Mouse (Mus musculus) hindbrain, embryonic 16.5 days (tissue): Measurements from ENCODE around the gene Elovl7. TPM values are rescaled to one million over a fixed set of nuclear protein-coding genes. Genes with fewer than 3 reads are reported as not detected.
A peak's percentile ranks its signal among the peaks of the same experiment; 100 is the strongest.

ENCODE experiments used
- ATAC-seq: fragments of 200-750 bp; cut with Nextera tagmentation; 2 replicates; pipeline ENCODE4 v1.8.0; 2017; ENCODE audit warnings: moderate TSS enrichment, moderate library complexity
- H3K27ac ChIP-seq: fragments of 300-500 bp; sonication (generic); 2 replicates; pipeline ENCODE4 v1.5.1; 2014; ENCODE audit warnings: low read depth, mild to moderate bottlenecking, control low read depth, low read length, moderate library complexity
- H3K27me3 ChIP-seq: fragments of 300-500 bp; sonication (generic); replicated peaks from 2 replicates; pipeline ENCODE4 v1.6.1; 2014; ENCODE audit warnings: low read length; ENCODE audit not compliant: control insufficient read depth, insufficient read depth
- H3K36me3 ChIP-seq: fragments of 300-500 bp; sonication (generic); 2 replicates; pipeline ENCODE4 v1.6.1; 2014; ENCODE audit warnings: mild to moderate bottlenecking, low read length, moderate library complexity, mixed read lengths; ENCODE audit not compliant: control insufficient read depth, insufficient read depth
- H3K4me1 ChIP-seq: fragments of 300-500 bp; sonication (generic); 2 replicates; pipeline ENCODE4 v1.6.1; 2014; ENCODE audit warnings: low read depth, low read length; ENCODE audit not compliant: control insufficient read depth, insufficient read depth
- H3K4me2 ChIP-seq: fragments of 300-500 bp; sonication (generic); 2 replicates; pipeline ENCODE4 v1.6.1; 2014; ENCODE audit warnings: mild to moderate bottlenecking, low read length, control low read depth, moderate library complexity
- H3K4me3 ChIP-seq: fragments of 300-500 bp; sonication (generic); 2 replicates; pipeline ENCODE4 v1.5.1; 2014; ENCODE audit warnings: mild to moderate bottlenecking, low read length, control low read depth, moderate library complexity
- H3K9ac ChIP-seq: fragments of 300-500 bp; sonication (generic); 2 replicates; pipeline ENCODE4 v1.6.1; 2014; ENCODE audit warnings: low read depth, mild to moderate bottlenecking, control low read depth, low read length, moderate library complexity
- H3K9me3 ChIP-seq: fragments of 300-500 bp; sonication (generic); 2 replicates; pipeline ENCODE4 v1.6.1; 2014; ENCODE audit warnings: mild to moderate bottlenecking, low read length, moderate library complexity; ENCODE audit not compliant: control insufficient read depth
- WGBS: fragments of 180-500 bp; shearing (Covaris S2); extraction: QIAGEN DNeasy Blood & Tissue Kit; methylation state at CpG from one replicate; pipeline ENCODE4 v1.1.7; 2014; 5-methylcytosine and 5-hydroxymethylcytosine counted together
- polyA plus RNA-seq: library from polyadenylated mRNA; unstranded; fragments of >200 nt; fragmentation: Nextera tagmentation; extraction: Ambion mirVana; gene quantifications from 2 replicates; pipeline ENCODE4 v1.2.1, GENCODE M21; 2015

The Elovl7 gene
- polyA plus RNA-seq, 1 experiment from 2014 or later, result 5.0 TPM

DNA sequence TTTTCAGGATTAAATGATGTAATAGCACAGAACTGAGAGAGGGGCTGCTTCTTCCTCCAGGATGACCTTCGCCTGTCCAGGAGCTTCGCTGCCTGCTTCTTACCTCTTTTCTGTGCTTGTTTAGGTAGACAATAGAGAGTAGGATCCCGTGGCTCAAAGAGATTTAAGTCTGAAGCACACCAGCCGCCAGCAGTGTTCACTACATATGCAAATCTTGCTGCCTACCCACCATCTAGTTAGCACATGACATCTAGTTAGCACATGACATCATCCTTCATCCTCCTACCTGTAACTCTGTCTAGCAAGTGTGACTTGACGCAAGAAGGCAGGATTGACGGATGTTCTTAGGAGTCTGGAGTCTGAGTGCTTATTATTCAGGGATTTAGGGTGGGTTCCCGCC lies 5.6 kb downstream of the Elovl7 start:
- peaks cover 4% of the 10 kb centered on the region for H3K4me1 ChIP-seq
- peaks cover 9% of the 10 kb centered on the region for H3K27me3 ChIP-seq
- H3K4me3 ChIP-seq, result no peak overlapping the region
- no peak overlapping the region for H3K27ac ChIP-seq
- no peaks in the 10 kb centered on the region for H3K9me3 ChIP-seq
- no peak overlapping the region for H3K9ac ChIP-seq
- no peak for ATAC-seq
- WGBS, result 69% methylated on average over 7 of the region's 7 CpGs
- no peak overlapping the region for H3K4me2 ChIP-seq
- H3K36me3 ChIP-seq, result no peaks in the 10 kb centered on the region

- Histone ChIP-seq H3K27me3 (no peaks in the 10 kb centered on the region), H3K4me3 (no peak overlapping the region), H3K4me2 (no peak overlapping the region), H3K9ac (no peak overlapping the region), H3K27ac (no peak overlapping the region), H3K4me1 (no peaks in the 10 kb centered on the region), H3K9me3 (no peaks in the 10 kb centered on the region), H3K36me3 (no peaks in the 10 kb centered on the region)
- WGBS, result 81% methylated on average over 3 of the region's 3 CpGs
- ATAC-seq, result no peak
Observed at GRCm38 (mm10) chr13:108229191-108229590, 15.0 kb downstream of the Elovl7 start.

DNA sequence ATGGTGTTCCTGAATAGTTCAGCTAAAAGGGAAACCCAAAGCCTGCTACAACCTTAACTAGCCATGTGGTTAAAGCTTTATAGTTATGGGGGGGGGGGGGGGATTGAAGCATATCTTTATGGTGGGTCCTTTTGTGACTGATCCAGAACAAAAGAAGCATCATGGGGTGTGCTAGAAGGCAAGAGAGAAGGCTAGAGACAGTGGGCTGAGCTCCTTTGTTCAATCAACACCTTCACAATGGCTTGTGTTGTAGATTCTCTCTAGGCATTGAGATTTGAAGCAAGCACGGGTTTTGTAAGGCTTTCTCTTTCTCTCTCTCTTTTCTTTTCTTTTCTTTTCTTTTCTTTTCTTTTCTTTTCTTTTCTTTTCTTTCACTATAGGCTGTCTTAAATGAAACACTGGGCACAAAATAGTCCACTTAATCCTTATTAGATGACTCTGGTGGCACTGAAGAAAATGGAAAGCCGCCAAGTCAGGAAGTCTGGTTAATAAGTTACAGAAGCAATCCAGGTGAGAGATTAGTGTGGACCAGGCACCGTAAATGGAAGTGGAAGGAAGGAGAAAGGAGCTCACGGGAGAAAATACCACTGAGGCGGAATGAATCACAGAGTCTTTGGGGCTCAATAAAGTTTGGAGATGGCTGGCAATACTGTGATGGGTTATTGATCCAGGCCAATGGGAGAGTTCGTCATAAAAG lies 15.6 kb downstream of the Elovl7 start:
- H3K27ac ChIP-seq, result no peak overlapping the region
- no peak overlapping the region for H3K4me3 ChIP-seq
- no peaks in the 10 kb centered on the region for H3K27me3 ChIP-seq
- no peak overlapping the region for H3K9ac ChIP-seq
- H3K9me3 ChIP-seq, result no peaks in the 10 kb centered on the region
- 66% methylated on average over 6 of the region's 6 CpGs for WGBS
- no peak overlapping the region for H3K4me2 ChIP-seq
- ATAC-seq, result no peak
- no peaks in the 10 kb centered on the region for H3K36me3 ChIP-seq
- no peaks in the 10 kb centered on the region for H3K4me1 ChIP-seq

DNA sequence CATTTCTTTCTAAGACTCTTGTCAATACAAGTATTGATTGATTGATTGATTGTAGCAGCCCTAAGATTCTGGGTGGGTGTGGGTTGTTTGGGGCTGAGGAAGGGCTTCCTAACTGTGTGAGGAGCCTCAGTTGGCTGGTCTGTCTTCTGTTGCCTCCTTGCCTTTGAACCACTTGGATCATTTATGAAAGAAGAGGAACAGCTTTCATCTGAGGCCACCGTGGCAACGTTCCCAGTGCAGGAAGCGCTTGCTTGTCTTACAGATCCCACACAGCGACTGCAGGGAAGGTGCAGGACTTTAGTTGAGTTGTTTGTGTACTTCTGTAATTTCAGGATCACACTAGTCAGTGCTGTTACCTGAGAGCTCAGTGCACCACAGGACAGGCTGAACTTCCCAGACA lies 25.8 kb downstream of the Elovl7 start:
- WGBS, result 56% methylated on average over 4 of the region's 4 CpGs
- no peaks in the 10 kb centered on the region for H3K9me3 ChIP-seq
- ATAC-seq, result no peak

DNA sequence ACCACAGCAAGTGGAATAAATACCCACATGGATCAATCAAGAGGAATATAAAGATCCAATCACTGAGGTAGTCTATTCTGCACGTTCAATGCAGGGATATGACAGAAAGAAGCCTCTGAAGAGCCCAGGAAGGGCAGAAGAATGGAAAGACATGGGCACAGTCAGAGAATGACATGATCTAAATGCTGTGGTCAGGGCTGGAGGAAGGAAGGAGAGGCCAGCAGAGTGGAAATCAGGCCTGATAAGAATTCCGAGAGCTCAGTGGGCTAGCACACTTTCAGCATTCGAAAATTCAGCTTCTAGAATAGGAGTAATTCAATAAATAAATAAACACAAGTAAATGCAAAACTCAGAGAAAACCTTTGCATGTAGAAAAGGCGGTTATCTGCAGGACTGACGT lies 27.5 kb downstream of the Elovl7 start:
- H3K27me3 ChIP-seq, result no peaks in the 10 kb centered on the region
- H3K27ac ChIP-seq, result no peak overlapping the region
- WGBS, result 83% methylated on average over 5 of the region's 5 CpGs
- H3K36me3 ChIP-seq, result no peaks in the 10 kb centered on the region
- H3K4me1 ChIP-seq, result no peaks in the 10 kb centered on the region
- no peak for ATAC-seq
- no peak overlapping the region for H3K4me3 ChIP-seq
- no peak overlapping the region for H3K9ac ChIP-seq
- no peak overlapping the region for H3K4me2 ChIP-seq
- H3K9me3 ChIP-seq, result no peaks in the 10 kb centered on the region

More for the DNA sequence above, 25.8 kb downstream of the Elovl7 start:
- H3K4me2 ChIP-seq, result no peak overlapping the region
- H3K27ac ChIP-seq, result no peak overlapping the region
- H3K36me3 ChIP-seq, result no peaks in the 10 kb centered on the region
- H3K27me3 ChIP-seq, result no peaks in the 10 kb centered on the region
- H3K9ac ChIP-seq, result no peak overlapping the region
- no peaks in the 10 kb centered on the region for H3K4me1 ChIP-seq
- H3K4me3 ChIP-seq, result no peak overlapping the region

- H3K9me3 ChIP-seq, result no peaks in the 10 kb centered on the region
- no peaks in the 10 kb centered on the region for H3K36me3 ChIP-seq
- H3K4me3 ChIP-seq, result no peak overlapping the region
- H3K4me1 ChIP-seq, result no peaks in the 10 kb centered on the region
- no peak overlapping the region for H3K9ac ChIP-seq
- H3K4me2 ChIP-seq, result no peak overlapping the region
- H3K27ac ChIP-seq, result no peak overlapping the region
- ATAC-seq, result no peak
- H3K27me3 ChIP-seq, result no peaks in the 10 kb centered on the region
- WGBS, result 84% methylated on average over 11 of the region's 11 CpGs
Observed at GRCm38 (mm10) chr13:108245086-108245697, 31.0 kb downstream of the Elovl7 start.

DNA sequence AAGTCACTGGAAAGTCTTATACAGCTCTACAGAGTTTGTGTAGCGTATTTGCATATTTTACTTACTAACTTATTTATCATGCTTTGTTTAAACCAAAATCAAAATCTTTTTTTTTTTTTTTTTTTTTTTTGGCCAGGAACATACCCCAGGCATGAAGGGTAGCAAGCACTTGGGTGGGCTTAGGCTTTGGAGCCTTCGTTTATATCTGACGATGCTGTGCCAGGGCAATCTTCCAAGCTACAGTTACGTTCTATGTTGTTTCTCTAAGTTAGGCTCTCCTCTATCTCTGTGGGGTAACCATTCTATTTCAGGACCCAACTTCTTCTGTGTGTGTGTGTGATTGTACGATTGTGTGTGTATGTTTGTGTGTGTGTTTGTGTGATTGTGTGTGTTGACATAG lies 36.9 kb downstream of the Elovl7 start:
- H3K4me1 ChIP-seq, result no peaks in the 10 kb centered on the region
- 80% methylated on average over 5 of the region's 5 CpGs for WGBS
- no peak for ATAC-seq
- H3K4me3 ChIP-seq, result no peak overlapping the region
- H3K4me2 ChIP-seq, result no peak overlapping the region
- H3K27ac ChIP-seq, result no peak overlapping the region
- H3K27me3 ChIP-seq, result no peaks in the 10 kb centered on the region
- no peaks in the 10 kb centered on the region for H3K9me3 ChIP-seq
- no peak overlapping the region for H3K9ac ChIP-seq
- no peaks in the 10 kb centered on the region for H3K36me3 ChIP-seq

GRCm38 (mm10) chr13:108253977-108254376 lies 39.8 kb downstream of the Elovl7 start:
- 93% methylated on average over 5 of the region's 5 CpGs for WGBS
- H3K36me3 ChIP-seq, result no peaks in the 10 kb centered on the region
- no peaks in the 10 kb centered on the region for H3K27me3 ChIP-seq
- H3K9me3 ChIP-seq, result no peaks in the 10 kb centered on the region
- no peak overlapping the region for H3K4me2 ChIP-seq
- no peak overlapping the region for H3K9ac ChIP-seq
- no peak overlapping the region for H3K27ac ChIP-seq
- ATAC-seq, result no peak
- H3K4me1 ChIP-seq, result no peaks in the 10 kb centered on the region
- no peak overlapping the region for H3K4me3 ChIP-seq

- Histone ChIP-seq H3K4me2 (0 out of 2 replicates have a peak overlapping the region, but pooled peaks have one; percentile 8), H3K9me3 (no peaks in the 10 kb centered on the region)
Observed at GRCm38 (mm10) chr13:108263042-108263441, 48.8 kb downstream of the Elovl7 start.

More at GRCm38 (mm10) chr13:108263042-108263441, 48.8 kb downstream of the Elovl7 start:
- no peak overlapping the region for H3K27ac ChIP-seq
- H3K9ac ChIP-seq, result no peak overlapping the region
- 49% methylated on average over 8 of the region's 8 CpGs for WGBS
- H3K27me3 ChIP-seq, result no peaks in the 10 kb centered on the region
- H3K36me3 ChIP-seq, result no peaks in the 10 kb centered on the region
- no peak for ATAC-seq
- no peak overlapping the region for H3K4me3 ChIP-seq
- H3K4me1 ChIP-seq, result no peaks in the 10 kb centered on the region
